Mouse (Mus musculus) thymus, adult 2 months (tissue): Measurements from ENCODE around the gene Fitm1. TPM values are rescaled to one million over a fixed set of nuclear protein-coding genes. Genes with fewer than 3 reads are reported as not detected.
A peak's percentile ranks its signal among the peaks of the same experiment; 100 is the strongest.

Experiments
- DNase-seq: peaks from one replicate; pipeline ENCODE4 v3.0.0; 2021
- H3K27ac ChIP-seq: fragments of 200-500 bp; 2 replicates; pipeline ENCODE4 v1.5.1; 2012; ENCODE audit warnings: low read length, control low read depth; ENCODE audit not compliant: control insufficient read depth, insufficient read depth
- H3K27me3 ChIP-seq: fragments of 200-500 bp; 2 replicates; pipeline ENCODE4 v1.6.1; 2012; ENCODE audit warnings: mild to moderate bottlenecking, low read length, moderate library complexity, mixed read lengths; ENCODE audit not compliant: control insufficient read depth, insufficient read depth
- H3K36me3 ChIP-seq: fragments of 200-500 bp; 2 replicates; pipeline ENCODE4 v1.6.1; 2012; ENCODE audit warnings: mild to moderate bottlenecking, low read length, moderate library complexity; ENCODE audit not compliant: control insufficient read depth, insufficient read depth
- H3K4me1 ChIP-seq: fragments of 200-500 bp; replicated peaks from 2 replicates; pipeline ENCODE4 v1.6.1; 2012; ENCODE audit warnings: low read length; ENCODE audit not compliant: control insufficient read depth, insufficient read depth
- H3K4me3 ChIP-seq: fragments of 200-500 bp; 2 replicates; pipeline ENCODE4 v1.5.1; 2012; ENCODE audit warnings: mild to moderate bottlenecking, low read length, control low read depth, moderate library complexity; ENCODE audit not compliant: control insufficient read depth, insufficient read depth
- CTCF ChIP-seq: fragments of 200-500 bp; IDR thresholded peaks from 2 replicates; pipeline ENCODE4 v1.5.1; 2012; ENCODE audit warnings: mild to moderate bottlenecking, control low read depth, low read length, moderate library complexity, borderline replicate concordance; ENCODE audit not compliant: control insufficient read depth, poor library complexity, insufficient read depth; ENCODE audit errors: extremely low read depth
- POLR2A ChIP-seq: fragments of 200-500 bp; IDR thresholded peaks from 2 replicates; pipeline ENCODE4 v1.6.1; 2012; ENCODE audit warnings: mild to moderate bottlenecking, low read length, control low read depth, moderate library complexity; ENCODE audit not compliant: control insufficient read depth, poor library complexity, insufficient read depth; ENCODE audit errors: extremely low read depth
- WGBS: fragments of 180-500 bp; shearing (Covaris S2); methylation state at CpG from one replicate; pipeline ENCODE4 v1.1.7; 2018; 5-methylcytosine and 5-hydroxymethylcytosine counted together
- polyA plus RNA-seq: library from polyadenylated mRNA; depleted of rRNA; stranded (reverse); fragments of >200 nt; gene quantifications from 2 replicates; pipeline ENCODE4 v1.2.3, GENCODE M21; 2012

Gene Fitm1
- polyA plus RNA-seq, 1 experiment: 20.2 TPM

DNA sequence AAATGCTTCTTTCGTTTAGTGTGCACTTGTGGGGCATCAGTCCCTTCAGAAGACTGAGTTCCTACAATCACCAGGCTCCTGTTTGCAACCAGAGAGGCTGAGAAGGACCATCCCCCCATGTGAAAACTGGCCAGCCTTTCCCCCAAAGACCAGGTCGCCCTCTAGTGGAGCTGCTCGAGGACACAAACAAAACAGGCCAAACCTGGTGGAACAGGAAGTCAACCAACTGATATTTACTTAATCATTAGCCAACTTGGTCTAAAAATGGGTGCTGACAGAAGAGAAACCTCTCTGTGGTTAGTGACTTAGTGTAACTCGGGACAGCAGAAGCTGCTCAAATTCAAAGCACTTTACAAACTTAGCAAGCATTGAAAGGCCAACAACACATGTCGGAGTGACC lies 18.4 kb upstream of the Fitm1 start:
- Histone ChIP-seq H3K27ac (no peak overlapping the region), H3K4me1 (peaks cover 10% of the 10 kb centered on the region), H3K4me3 (no peak overlapping the region), H3K27me3 (no peaks in the 10 kb centered on the region), H3K36me3 (no peaks in the 10 kb centered on the region)
- peak; percentile 68 for DNase-seq
- TF ChIP-seq POLR2A: no peak
- TF ChIP-seq CTCF: no peak
- 21% methylated on average over 5 of the region's 5 CpGs for WGBS

DNA sequence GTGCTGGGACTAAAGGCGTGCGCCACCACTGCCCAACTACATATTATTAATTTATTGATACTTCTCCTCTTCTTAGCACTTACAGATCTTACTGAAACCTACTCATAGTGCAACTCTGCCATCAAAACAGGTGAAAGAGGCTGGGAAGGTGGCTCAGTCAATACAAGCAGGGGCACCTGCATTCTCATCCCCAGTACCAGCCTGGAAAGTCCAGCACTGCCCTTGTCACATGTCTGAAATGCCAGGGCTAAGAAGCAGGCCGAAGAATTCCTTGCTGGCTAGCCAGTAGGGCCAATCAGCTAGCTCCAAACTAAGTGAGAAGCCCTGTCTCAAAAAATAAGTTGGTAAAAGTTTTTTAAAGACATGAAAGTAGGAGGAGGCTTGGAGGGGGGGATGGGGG lies 17.8 kb upstream of the Fitm1 start:
- H3K36me3 ChIP-seq: no peaks in the 10 kb centered on the region
- 95% methylated on average over 3 of the region's 3 CpGs for WGBS
- peaks cover 10% of the 10 kb centered on the region for H3K4me1 ChIP-seq
- H3K27me3 ChIP-seq: no peaks in the 10 kb centered on the region
- no peak overlapping the region for H3K27ac ChIP-seq
- H3K4me3 ChIP-seq: no peak overlapping the region
- no peak for TF ChIP-seq POLR2A
- no peak for TF ChIP-seq CTCF
- no peak for DNase-seq

GRCm38 (mm10) chr14:55558740-55559448 lies 16.5 kb upstream of the Fitm1 start:
- WGBS: 53% methylated on average over 6 of the region's 6 CpGs
- no peak for TF ChIP-seq POLR2A
- no peak for DNase-seq
- H3K4me3 ChIP-seq: no peak overlapping the region
- H3K4me1 ChIP-seq: peaks cover 10% of the 10 kb centered on the region
- H3K36me3 ChIP-seq: no peaks in the 10 kb centered on the region
- H3K27me3 ChIP-seq: no peaks in the 10 kb centered on the region
- H3K27ac ChIP-seq: no peak overlapping the region

DNA sequence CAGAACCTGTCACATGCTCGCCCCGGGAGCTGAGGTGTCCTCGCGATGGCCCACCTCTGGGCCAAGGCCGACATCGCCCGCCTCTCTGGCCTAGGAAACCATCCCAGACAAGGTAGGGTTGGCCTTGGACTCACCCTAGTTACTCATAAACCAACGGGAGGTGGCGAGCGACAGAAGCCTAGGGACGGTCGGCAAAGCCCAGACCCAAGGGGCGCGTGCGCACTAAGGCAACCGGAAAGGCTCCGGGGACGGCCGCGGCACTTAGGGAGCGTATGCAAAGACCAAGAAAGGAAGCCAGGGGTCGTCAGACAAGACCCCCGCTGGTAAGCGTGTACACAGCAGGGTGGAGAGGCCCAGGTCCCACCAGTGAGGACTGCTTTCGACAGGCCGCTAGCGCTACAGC lies 15.6 kb upstream of the Fitm1 start, which contains the start of gene Dcaf11:
Gene Dcaf11, plus strand, starts transcription at position 208 of the 403 bp plus-strand sequence.
- Histone ChIP-seq H3K4me3 (peak within 1 kb of the TSS; percentile 79), H3K27me3 (no peaks in the 10 kb centered on the region), H3K36me3 (peaks cover under 1% of the 10 kb centered on the region), H3K4me1 (peaks cover 8% of the 10 kb centered on the region), H3K27ac (peak within 1 kb of the TSS; percentile 92)
- WGBS: under 1% methylated on average over 27 of the region's 27 CpGs
- DNase-seq: peak; percentile 87
- peak; percentile 36; the same call in 1 of the 2 replicates for TF ChIP-seq CTCF
- TF ChIP-seq POLR2A: no peak; the same call in 1 of the 2 replicates

- Histone ChIP-seq H3K27ac (peak within 1 kb of the TSS; percentile 92), H3K4me3 (peak within 1 kb of the TSS; percentile 79), H3K4me1 (peaks cover 8% of the 10 kb centered on the region), H3K27me3 (no peaks in the 10 kb centered on the region), H3K36me3 (peaks cover 6% of the 10 kb centered on the region)
- under 1% methylated on average over 51 of the region's 51 CpGs for WGBS
- peak; percentile 97 for DNase-seq
- peak; percentile 61 for TF ChIP-seq POLR2A
- TF ChIP-seq CTCF: no peak
Observed at GRCm38 (mm10) chr14:55560202-55561073, 15.0 kb upstream of the Fitm1 start, which contains the start of gene A730061H03Rik. A730061H03Rik (minus strand) TSS chr14:55560406.

GRCm38 (mm10) chr14:55561860-55562259 lies 13.6 kb upstream of the Fitm1 start:
- no peak for DNase-seq
- Histone ChIP-seq H3K4me1 (peaks cover 8% of the 10 kb centered on the region), H3K27ac (no peak overlapping the region), H3K36me3 (peaks cover 14% of the 10 kb centered on the region), H3K4me3 (no peak overlapping the region), H3K27me3 (no peaks in the 10 kb centered on the region)
- WGBS: 96% methylated on average over 10 of the region's 10 CpGs
- no peak for TF ChIP-seq CTCF
